Mouse (Mus musculus): ENCODE data around the gene Crtc1.

Gene Crtc1

DNA sequence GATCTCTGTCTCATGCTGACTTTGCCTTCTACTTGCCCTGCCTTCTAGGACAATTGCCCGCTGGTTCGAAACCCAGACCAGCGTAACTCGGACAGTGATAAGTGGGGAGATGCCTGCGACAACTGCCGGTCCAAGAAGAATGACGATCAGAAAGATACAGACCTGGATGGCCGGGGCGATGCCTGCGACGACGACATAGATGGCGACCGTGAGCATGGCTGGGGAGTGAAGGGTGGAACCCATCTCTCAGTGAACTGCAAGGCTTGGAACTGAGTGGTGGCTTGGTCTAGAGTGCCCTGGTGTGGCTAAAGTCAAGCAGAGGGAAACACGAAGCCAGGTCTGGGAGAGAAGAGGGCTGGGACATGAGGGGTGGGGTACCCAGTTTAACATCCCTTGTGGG is 62.3 kb downstream of the Crtc1 start:
- DNase-seq, result peak in 1 of 2 experiments; percentile 47

DNA sequence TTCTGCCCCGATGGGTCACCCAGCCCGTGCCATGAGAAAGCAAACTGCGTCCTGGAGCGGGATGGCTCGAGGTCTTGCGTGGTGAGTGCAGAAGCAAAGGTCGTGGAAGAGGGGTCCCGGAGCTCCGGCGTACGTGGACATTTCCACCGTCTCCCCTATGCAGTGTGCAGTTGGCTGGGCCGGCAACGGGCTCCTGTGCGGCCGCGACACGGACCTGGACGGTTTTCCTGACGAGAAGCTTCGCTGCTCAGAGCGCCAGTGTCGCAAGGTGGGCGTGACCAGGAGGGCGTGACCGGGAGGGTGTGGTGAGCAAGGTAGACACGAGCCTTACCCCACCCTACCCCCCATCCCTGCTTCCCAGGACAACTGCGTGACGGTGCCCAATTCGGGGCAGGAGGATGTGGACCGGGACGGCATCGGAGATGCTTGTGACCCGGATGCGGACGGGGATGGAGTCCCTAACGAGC is 63.1 kb downstream of the Crtc1 start:
- peak in 1 of 2 experiments; percentile 40 for DNase-seq

DNA sequence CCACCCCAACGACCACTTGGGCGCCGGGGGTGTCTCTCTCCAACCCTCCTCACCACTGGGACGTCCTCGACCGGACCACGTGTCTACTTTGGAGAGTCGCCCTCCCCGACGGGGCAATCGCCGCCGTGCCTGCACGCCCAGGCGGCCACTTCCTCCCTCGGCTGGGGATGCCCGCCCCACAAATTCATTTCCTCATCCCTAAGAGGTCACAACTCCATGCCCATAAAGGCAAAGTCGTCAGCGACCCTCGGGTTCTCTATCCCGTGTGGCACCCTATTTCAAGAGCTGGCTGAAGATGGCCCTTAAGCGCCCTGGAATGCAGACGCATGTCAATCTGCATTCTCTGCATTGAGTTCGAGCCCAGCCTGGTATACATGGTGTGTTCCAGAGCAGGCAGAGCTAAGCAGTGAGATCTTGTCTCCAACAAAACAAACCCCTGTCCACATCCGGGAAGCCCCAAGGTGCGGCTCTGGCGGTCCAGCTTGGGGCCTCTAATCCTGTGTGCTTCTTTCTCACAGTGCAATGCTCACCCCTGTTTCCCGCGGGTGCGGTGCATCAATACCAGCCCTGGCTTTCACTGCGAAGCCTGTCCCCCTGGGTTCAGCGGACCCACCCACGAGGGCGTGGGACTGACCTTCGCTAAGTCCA is 64.0 kb downstream of the Crtc1 start:
- peak in 1 of 2 experiments; percentile 26 for DNase-seq

DNA sequence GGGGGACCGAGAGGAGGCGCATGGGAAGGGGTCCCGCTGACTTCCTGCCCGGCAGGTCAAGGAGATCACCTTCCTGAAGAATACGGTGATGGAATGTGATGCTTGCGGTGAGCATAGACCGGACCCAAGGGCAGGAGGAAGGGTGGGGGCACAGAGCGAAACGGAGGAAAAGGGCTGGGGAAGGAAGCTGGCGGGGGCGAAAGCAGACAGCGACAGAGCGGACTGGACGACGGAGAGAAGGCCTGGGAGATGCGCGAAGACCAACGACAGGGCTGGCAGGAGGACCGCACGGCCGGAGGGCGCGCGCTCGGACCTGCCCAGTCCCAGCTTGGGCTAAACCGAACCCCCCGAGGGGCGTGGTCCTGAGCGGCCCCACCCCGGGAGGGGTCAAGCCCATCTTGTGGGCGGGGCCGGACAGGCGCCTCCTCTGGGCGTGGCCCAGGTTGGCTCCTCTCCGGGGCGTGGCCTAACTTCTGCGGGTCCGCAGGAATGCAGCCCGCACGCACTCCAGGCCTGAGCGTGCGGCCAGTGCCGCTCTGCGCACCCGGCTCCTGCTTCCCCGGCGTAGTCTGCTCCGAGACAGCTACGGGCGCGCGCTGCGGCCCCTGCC is 65.0 kb downstream of the Crtc1 start:
- peak; percentile 80 to 81 for DNase-seq

- DNase-seq, result peak in 1 of 2 experiments; percentile 40
Observed at GRCm38 (mm10) chr8:70373397-70374317, 65.7 kb downstream of the Crtc1 start, which contains the start of gene Comp. Gene Comp, plus strand, starts transcription at chr8:70373558.

- peak in 1 of 2 experiments; percentile 4 for DNase-seq
Observed at GRCm38 (mm10) chr8:70371951-70372350, 67.4 kb downstream of the Crtc1 start.

GRCm38 (mm10) chr8:70370476-70370875 is 68.9 kb downstream of the Crtc1 start:
- no peak for DNase-seq

DNA sequence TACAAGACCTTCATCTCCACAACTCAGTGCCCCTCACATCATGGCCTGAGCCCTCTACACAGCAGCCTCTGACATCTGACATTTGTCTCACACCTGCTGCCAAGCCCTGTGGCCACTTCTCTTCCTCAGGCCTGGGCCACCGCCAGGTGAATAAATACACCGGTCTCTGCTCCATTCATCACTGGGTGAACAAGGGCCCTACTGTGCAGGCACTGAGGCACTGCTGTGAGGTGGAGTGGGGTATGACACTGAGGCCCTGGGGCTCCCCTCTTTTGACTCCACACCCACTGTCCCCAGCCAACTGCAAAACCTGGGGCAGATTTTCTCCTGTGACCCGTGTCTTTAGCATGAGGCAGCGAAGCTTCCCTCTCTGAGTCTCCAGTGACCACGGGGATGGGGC is 72.8 kb downstream of the Crtc1 start:
- DNase-seq, result no peak

DNA sequence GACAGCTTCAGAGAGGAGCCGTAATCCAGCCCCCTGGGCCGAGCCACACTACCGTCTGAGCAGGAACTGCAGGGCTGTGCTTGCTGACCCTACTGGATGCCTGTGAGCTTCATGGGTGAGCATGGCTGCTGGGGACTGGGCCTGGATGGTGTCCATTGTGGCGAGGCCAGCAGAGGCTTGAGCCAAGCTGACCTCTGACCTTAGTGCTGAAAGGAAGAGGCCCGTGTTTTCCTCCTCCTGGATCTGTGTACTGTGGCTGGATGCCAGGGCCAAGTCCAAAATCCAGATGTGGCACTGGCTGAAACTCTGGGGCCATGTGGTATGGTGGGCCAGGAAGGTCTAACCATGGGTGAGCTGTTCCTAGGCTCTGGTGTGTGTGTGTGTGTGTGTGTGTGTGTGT is 75.3 kb downstream of the Crtc1 start:
- DNase-seq, result no peak

- DNase-seq, result no peak
Observed at GRCm38 (mm10) chr8:70361484-70362032, 77.8 kb downstream of the Crtc1 start.

DNA sequence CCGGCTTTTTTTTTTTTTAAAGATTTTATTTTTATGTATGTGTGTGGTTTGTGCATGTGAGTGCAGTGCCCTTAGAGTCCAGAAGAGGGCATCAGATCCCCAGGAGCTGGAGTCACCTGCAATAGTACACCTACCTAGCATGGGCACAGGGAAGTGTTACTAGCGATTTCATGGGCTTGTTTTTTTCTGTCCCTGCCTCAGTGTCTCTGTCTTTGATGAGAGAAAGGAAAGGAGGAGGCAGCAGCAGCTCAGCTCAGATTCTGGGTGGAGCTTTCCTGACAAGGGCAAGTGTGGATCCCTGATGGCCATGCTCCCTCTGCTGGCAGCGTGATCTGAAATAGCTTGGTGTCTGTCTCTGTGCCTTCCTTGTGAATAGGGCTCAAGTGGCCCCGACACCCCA is 78.6 kb downstream of the Crtc1 start:
- peak; percentile 51 to 52 for DNase-seq

GRCm38 (mm10) chr8:70359411-70359810 is 80.0 kb downstream of the Crtc1 start:
- peak; percentile 61 to 68 for DNase-seq

DNA sequence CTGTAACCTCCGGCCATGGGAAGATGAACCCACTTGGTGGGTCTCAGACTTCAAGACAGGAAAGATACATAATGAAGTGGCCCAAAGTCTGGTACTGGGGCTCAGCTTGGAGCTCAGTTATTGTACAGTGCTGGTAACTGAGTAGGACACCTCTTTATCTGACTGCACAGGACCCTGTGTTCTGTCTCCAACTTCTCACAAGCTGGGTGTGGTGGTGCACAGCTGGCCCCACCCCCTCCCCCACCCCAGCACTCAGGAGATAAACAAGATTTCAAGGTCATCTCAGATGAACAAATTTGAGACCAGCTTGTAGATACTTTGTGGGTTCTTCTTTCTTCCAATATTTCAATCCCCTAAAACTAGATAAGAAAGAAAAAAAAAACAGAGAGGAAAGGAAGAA is 83.3 kb downstream of the Crtc1 start:
- DNase-seq, result no peak

- DNase-seq, result no peak
Observed at GRCm38 (mm10) chr8:70354004-70354403, 85.4 kb downstream of the Crtc1 start.

GRCm38 (mm10) chr8:70353194-70353817 is 86.1 kb downstream of the Crtc1 start, which contains the start of gene Upf1:
Gene Upf1, minus strand, starts transcription at chr8:70353278.
- peak; percentile 100 for DNase-seq

DNA sequence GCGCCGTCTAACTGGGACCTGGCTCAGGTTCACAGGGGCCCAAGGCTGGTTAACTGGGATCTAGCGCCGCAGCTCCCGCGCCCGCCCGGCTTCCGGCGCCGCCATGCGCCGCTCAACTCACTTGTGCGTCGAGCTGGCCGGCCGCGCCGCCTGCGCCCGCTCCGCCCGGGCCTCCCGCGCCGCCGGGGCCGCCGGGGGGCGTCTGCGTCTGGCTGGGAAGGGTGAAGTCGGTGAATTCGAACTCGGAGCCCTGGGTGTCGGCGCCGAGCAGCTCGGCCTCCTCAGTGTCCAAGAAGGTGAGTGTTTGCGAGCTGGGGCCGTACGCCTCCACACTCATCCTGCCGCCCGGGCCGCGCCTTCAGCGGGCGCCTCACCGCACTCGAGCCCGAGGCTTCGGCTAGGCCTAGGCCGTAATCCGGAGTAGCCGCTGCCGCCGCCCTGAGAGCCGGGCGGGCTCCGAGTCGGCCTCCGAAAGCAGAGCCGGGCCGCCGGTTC is 86.7 kb downstream of the Crtc1 start:
- DNase-seq, result no peak

DNA sequence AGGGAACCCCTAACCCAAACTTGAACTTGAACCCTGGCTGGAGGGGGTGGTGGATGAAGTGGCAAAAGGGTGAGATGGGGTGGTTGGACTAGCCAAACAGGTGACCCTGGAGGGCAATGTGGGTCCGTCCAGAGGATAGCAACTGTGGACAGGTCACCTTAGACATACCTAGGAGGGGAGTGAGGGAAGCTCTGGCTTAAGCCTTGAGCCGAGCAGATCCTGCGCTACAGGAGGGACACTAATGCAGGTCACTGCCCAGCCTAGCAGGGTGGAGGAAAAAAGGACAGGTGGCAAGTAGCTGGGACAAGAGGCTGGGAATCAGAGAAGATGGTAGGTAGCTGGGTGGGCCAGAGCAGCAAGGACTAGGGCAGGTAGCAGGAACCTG is 87.4 kb downstream of the Crtc1 start:
- peak; percentile 38 to 50 for DNase-seq

GRCm38 (mm10) chr8:70351035-70351999 is 88.1 kb downstream of the Crtc1 start:
- peak; percentile 51 for DNase-seq

GRCm38 (mm10) chr8:70347860-70348420 is 91.4 kb downstream of the Crtc1 start:
- no peak for DNase-seq

DNA sequence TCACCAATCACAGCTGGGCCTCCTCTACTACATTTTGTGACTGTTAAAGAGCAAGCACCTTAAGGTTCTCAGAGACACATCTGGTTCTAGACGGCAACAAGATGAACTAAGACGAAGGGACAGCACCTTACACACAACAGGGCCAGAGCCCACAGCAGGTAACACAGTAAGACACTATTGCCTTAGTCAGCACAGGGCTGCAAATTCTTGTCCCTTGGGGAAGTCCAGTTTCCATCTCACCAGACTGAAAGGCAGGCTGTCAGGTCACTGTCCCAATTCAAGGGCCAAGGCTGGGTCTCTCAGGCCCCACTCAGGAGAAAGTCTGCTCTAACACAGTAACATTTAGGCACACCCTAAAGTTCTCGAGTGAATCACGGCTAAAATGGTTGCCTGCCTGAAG is 91.9 kb downstream of the Crtc1 start:
- DNase-seq, result no peak

- DNase-seq, result no peak
Observed at GRCm38 (mm10) chr8:70344279-70344678, 95.1 kb downstream of the Crtc1 start.
